Mouse (Mus musculus) frontal cortex, postnatal 25 days (tissue): ENCODE data around the gene Prrt3.

ENCODE experiments used
- DNase-seq, 2 experiments: peaks; one replicate each; pipeline ENCODE4 v3.0.0; 2022; ENCODE audit warnings: low spot score in 2 of 2

Prrt3 gene

DNA sequence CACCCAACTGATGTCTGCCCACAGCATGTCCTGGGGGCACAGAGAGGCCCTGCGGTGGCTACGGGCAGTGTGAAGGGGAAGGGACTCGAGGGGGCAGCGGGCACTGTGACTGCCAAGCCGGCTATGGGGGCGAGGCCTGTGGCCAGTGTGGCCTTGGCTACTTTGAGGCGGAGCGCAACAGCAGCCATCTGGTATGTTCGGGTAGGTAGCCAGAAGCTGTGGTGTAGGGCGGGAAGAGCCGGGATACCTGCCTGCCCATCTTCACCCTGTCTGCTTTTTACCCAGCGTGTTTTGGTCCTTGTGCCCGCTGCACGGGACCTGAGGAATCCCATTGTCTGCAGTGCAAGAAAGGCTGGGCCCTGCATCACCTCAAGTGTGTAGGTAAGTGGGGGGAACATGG is 12.3 kb downstream of the Prrt3 start:
- no peak for DNase-seq

DNA sequence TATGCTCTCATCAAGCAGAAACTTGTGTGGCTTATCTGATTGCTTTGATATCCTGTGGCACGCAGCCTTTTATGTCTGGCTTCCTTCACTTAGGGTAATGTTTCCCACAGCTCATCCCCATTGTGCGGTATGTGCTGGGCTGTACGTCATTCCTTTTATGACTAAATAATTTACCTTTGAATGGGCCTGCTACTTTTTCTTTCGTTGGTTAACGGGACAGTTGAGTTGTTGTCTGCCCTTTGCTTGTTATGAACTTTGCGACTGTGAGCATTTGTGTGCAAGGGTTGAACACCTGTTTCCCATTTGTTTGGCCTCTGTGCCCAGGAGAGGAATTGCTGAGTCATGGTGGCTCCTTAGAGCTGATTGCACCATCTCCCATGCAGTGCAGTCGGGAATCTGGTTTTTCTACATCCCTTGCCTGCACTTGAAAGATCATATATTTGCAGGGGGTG is 14.6 kb downstream of the Prrt3 start:
- DNase-seq: no peak

DNA sequence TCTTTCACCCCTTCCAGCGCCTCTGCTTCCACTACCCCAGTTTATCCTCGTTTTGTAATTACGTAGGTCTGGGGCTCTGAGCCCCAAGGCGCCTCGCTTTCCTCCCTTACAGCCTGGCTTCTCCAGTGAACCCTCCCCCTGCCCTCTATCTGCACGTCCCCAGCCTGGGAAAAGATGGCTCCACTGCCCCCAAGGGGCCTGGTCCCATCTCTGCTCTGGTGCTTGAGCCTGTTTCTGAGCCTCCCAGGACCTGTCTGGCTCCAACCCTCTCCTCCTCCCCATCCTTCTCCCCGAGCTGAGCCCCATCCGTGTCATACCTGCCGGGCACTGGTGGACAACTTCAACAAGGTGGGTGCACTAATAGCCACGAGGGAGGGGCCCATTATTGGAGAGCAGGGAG is 18.0 kb downstream of the Prrt3 start:
- no peak for DNase-seq

DNA sequence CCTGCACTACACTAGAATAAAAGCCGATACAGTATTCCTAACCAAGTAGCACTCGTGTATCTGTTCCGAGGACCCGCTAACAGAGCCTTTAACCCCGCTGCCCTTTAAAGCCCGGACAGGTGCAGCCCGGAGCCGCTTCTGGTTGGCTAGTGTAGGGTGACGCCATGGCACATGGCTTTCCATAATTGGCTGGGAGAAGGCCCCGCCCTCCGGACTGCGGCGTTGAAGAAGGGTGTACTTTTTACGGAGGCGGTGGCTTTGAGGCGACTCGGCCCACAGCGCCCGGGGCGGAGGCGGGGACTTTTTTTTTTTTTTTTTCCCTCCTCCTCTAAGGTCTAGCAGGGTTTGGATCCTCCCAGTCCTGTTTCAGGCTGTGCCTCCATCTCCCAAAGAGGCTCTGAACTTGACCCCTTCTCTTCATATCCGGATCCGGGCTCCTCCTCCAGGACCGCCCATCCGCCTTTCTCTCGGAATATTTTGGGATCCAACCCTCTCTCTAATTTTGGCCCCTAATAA is 18.6 kb downstream of the Prrt3 start, which contains the start of gene Creld1:
Creld1 (plus strand) TSS at position 198 of the 516 bp plus-strand sequence.
- peak; percentile 84 to 87 for DNase-seq

DNA sequence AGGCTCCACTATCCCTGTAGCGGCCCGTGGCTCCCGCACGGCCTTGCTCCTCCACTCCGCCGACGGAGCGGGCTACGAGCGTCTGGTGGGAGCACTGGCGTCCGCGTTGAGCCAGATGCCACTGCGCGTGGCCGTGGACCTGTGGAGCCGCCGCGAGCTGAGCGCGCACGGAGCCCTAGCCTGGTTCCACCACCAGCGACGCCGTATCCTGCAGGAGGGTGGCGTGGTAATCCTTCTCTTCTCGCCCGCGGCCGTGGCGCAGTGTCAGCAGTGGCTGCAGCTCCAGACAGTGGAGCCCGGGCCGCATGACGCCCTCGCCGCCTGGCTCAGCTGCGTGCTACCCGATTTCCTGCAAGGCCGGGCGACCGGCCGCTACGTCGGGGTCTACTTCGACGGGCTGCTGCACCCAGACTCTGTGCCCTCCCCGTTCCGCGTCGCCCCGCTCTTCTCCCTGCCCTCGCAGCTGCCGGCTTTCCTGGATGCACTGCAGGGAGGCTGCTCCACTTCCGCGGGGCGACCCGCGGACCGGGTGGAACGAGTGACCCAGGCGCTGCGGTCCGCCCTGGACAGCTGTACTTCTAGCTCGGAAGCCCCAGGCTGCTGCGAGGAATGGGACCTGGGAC is 19.1 kb downstream of the Prrt3 start:
- DNase-seq: peak in 1 of 2 experiments; percentile 37

DNA sequence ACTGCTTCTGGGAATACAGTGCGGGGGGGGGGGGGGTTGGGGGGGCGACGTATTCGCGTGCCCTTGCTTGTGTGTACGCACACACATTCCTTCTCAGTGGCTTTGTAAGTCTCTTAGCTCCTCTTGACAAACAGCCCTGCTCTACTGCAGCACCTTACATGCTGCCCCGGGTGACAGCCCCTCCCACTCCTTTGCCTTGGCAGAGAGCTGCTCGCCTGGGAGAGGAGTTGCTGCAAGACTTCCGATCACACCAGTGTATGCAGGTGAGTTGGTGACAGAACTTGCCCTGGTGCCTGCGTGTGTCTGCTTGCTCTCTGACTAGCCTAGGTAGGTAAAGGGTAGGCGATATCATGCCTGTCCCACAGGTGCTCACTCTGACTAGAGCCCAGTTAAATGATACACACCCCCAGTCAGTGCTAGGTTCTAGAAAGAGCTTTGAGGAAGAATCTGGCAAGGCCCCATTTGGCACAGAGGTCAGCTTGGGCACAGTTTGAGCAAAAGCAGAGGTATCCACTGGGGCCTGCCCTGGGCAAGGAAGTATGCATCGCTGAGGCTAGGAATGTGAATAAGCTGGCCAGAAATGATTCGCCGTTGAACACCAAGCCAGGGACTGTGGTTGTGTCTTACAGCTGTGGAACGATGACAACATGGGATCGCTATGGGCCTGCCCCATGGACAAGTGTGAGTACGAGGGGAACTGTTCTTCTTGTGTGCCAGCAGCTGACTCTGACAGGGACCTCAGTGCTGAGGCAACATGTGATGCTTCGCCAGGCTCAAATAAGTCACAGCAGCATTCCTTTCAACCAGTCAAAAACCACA is 21.0 kb downstream of the Prrt3 start:
- no peak for DNase-seq

DNA sequence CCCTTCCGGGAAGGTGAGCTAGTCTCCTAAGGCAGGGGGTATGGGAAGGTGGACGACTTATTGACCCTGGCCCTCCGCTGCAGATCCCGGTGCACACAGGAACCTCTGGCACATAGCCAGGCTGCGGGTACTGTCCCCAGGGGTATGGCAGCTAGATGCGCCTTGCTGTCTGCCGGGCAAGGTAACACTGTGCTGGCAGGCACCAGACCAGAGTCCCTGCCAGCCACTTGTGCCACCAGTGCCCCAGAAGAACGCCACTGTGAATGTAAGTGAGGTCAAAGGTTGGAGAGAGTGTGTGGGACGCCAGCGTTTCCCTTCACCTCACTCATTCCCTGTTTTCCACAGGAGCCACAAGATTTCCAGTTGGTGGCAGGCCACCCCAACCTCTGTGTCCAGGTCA is 22.8 kb downstream of the Prrt3 start:
- no peak for DNase-seq

DNA sequence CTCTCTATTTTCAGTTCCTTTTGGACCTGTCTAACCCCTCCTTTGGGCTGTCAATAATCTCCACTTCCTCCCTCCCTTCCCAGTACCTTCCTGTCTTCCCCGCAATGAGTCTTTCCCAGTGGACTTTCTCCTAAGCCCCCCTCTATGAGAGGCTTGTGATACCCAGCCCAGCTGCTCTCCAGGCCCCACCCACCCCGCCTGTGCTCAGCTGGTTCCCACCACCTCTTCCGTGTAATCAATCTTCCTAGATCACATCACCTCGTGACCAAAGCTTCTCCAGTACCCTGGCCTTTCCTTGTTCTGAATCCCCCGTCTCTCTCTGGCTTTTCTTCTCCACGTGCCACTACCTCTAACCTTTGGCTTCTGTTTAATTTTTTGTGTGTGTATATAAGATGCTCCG is 24.4 kb downstream of the Prrt3 start:
- no peak for DNase-seq

DNA sequence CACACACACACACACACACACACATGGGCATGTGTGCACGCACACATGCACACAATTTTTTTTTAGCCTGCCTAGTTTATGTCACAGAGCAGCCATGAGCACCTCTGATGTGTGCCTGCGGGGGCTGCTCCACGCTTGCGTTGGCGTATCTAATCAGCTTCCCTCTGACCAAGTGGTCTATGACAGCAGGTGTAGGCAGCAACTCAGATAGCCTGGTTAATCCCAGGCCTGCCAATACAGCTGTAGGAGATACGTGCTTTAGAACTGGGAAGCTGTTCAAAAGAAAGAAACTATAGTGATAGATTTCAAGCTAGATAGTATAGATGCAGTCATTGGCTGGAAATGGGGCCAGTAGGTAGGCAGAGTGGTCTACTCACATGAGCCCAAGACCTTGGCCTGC is 28.0 kb downstream of the Prrt3 start:
- no peak for DNase-seq

DNA sequence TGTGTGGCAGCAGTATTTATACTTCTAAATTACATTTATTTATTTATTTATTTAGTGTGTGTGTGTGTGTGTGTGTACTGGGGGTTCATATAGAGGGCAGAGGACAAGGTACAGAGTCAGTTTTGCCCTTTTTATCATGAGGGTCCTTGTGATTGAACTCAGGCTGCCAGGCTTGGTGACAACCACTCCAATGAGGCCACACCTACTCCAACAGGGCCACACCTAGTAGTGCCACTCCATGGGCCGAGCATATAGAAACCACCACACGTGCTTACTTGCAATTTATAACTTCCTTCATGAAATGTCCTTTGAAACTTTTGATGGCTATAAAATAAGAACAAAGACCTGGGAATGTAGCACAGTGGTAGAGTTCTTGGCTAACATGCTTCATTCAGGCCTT is 28.5 kb downstream of the Prrt3 start:
- DNase-seq: no peak

DNA sequence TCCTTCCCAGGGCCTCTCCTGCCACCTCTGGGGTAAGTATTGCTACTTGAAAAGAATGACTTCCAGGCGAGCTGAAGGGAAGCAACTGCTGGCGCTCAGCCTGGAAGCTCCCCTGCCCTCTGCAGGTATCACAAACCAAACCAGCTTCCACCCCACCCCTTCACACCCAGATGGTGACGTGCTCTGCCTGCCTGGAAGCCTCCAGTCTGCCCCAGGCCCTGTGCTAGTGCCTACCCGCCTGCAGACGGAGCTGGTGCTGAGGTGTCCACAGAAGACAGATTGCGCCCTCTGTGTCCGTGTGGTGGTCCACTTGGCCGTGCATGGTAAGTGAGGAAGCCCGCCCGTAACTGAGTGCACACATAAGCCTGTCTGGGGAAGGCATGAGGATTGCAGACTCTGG is 29.7 kb downstream of the Prrt3 start:
- no peak for DNase-seq

DNA sequence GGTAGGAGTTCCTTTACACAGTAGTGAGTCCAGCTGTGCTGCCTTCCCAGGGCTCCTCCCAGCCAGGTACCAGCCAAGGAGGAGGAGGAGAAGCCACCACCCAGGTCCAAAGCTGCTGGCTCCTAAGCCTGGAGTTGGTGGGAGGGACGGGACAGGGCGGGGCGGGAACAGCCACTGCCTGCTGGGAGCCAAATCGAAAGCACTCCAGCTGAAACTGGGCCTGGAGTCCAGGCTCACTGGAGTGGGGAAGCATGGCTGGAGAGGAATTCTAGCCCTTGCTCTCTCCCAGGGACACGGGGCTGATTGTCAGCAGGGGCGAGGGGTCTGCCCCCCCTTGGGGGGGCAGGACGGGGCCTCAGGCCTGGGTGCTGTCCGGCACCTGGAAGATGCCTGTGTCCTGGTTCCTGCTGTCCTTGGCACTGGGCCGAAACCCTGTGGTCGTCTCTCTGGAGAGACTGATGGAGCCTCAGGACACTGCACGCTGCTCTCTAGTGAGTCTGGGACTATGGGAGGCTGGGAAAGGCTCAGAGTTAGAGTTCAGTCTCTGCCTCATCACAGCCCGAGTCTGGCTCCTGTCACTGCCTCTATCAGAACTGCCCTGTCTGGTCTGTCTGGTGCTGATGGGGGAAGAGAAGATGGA is 30.3 kb downstream of the Prrt3 start, which contains the start of gene Il17rc:
Il17rc (plus strand) TSS at position 131 of the 640 bp plus-strand sequence.
- DNase-seq: no peak

DNA sequence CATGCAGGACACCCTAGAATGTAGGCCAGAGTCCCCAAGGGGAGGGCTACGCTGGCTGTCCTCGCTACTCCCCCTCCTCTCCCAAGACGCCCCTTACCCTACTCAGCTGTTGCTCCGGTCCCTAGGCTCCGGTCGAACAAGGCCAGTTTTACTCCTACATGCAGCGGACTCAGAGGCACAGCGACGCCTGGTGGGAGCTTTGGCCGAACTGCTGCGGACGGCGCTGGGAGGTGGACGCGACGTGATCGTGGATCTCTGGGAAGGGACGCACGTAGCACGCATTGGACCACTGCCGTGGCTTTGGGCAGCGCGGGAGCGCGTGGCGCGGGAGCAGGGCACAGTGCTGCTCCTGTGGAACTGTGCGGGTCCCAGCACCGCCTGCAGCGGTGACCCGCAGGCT is 32.3 kb downstream of the Prrt3 start:
- peak; percentile 50 to 59 for DNase-seq

DNA sequence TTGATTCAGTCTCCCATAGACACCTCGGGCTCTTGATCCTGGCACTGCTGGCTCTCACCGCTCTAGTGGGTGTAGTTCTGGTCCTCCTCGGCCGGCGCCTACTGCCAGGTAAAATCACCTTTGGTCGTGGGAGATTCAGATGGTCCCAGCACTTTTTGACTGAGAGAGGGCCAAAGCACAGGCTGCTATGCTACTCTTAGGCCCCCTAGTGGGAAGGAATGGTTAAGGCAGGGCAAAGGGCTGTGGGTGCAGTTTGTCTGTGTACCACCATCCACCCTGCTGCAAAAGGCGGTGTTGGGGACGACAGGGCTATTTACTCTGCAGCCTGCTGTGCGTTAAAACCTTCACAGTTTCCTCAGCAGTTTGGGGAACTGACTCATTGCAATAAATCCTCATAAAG is 32.7 kb downstream of the Prrt3 start:
- DNase-seq: no peak

DNA sequence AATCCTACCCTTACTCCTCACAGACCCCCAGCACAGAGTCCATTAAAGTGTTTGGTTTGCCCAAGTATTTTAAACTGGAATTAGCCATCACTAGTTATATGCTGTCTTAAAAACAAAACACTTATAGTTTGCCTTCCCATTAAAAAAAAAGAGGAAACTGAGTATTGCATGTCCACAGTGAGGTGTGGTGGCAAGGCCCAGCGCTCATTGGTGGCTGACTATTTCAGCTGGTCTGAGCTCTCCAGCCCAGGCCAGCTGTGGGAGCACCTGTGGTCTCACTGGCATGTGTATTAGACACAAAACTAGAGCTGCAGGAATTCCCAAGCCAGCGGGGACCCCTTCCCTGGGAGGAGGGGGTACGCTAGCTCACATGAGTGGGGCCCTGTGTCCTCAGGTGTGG is 33.2 kb downstream of the Prrt3 start:
- DNase-seq: no peak

DNA sequence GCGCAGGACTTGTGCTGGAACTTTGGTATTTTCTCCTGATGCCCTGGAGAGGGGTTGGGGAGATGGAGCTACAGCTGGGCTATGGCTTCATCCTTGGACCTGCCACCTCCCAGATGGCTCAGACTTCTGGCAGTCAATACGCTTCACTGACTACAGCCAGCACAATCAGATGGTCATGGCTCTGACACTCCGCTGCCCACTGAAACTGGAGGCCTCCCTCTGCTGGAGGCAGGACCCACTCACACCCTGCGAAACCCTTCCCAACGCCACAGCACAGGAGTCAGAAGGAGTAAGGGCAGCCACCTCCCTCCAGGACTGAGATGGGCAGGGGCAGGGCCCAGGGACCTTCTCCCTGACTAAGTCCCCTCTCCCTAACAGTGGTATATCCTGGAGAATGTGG is 36.1 kb downstream of the Prrt3 start:
- DNase-seq: no peak

DNA sequence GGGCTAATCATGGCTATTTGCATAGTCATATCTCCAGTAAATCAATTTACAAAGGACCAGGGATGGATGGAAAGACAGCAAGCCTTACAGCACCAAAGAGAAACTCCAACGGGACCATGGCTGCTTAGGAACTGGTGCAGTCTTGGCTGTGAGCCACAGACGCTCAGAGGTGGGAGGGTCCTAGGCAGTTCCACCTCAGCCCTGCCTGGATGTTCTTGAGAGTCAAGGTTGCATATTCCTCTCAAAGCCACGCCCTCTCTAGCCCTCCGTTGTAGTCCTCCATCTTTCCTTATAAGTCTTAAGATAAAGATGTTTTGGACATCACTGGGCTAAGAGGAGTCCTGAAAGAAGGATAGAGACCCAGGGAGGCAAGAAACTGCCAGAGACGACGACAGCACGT is 37.7 kb downstream of the Prrt3 start:
- DNase-seq: no peak

DNA sequence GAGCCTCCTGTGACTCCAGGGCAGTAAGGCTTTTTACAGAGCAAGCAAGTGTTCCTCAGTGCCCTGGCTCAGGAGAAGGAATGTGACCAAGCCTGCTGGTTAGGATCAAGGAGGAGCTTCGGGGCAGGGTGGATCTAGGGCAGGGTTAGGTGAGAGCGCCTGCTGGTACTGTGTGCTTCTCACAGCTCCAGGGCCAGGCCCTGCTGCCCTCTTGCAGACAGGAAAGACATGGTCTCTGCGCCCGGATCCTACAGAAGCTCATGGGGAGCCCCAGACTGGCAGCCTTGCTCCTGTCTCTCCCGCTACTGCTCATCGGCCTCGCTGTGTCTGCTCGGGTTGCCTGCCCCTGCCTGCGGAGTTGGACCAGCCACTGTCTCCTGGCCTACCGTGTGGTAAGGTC is 43.1 kb downstream of the Prrt3 start:
- DNase-seq: no peak

DNA sequence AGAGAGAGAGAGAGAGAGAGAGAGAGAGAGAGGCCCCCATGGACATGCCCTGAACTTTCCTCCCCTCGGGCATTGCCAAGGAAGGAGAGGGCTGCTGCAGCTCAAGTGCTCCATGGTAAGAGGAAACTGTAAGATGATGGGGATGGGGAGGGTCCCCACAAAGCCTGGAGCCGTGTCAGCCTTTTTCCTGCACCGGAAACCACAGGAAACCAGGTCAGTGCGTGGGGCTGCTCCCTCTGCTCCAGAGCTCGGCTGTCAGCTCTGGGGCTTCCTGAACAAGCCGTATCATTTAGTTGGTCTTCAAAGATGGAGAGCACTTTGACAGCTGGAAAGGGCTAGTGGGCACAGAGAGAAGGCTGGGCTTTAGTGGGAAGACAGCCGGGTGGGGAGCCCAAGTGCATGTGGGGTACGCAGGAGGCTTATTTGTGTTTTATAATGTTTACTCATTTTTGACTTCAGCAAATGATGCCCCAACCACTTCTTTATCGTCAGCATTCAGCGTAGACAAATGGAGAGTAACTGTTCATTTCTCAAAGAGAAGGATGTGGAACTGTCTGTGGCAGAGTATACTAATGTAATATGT is 43.7 kb downstream of the Prrt3 start, which contains the start of gene Il17re:
Il17re (plus strand) TSS at position 533 of the 583 bp plus-strand sequence.
- DNase-seq: no peak

DNA sequence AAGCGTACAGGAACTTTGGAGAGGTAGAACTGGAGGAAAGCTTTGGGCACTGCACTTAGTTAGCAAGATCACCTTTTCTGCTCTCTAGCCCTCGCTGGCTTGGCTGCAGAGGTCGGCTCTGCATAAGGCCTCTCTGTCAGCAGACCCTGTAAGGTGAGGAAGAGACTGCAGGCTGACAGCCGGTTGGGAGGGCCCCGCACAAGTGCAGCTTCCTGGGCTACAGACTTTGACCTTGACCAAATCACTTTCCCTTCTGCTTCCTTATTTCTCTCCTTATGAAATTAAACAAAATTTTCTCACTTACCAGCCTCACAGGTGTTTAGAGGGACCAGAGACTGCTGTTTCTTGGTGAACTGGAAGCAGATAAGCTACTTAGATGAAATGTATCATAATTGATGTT is 46.7 kb downstream of the Prrt3 start:
- no peak for DNase-seq

DNA sequence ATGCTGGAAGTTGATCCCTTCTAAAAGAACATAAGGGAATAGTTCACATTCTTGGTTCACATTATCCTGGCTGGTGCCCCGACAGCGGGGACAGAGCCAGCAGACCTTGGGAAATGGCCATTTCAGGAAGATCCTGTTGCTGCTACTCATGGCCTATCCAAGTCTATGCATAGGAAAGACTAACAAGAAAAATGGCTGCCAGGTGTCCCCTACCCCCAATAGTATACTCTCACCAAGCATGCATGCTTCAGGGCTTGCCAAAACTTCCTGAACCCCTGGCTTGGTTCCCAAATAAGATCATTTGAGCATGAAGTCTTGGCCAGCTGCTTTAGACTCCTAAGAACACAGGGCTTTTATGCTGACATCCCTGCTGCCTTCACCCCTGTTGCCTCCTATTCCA is 49.9 kb downstream of the Prrt3 start:
- no peak for DNase-seq

DNA sequence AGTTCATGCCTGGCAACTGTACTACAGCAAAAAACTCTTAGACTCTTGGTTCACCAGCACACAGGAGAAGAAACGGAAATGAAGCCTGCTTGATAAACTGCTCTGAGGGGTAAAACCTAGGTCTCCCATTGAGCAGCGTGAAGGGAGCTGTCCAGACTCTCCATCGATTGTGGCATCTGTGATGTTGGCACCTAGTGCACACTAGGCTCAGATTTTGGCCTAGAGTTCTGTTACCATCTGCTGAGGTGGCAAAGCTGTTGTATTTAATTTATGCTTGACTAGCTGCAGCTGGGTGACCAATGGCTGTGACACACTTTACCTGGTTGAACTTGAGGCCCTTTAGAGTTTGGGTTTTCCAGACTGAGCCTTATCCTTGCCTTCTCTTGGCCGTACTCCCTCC is 54.1 kb downstream of the Prrt3 start:
- no peak for DNase-seq
